Mouse (Mus musculus): ENCODE results near the gene Plcl2. TPM values are rescaled to one million over a fixed set of nuclear protein-coding genes. Genes with fewer than 3 reads are reported as not detected.
"Not testable (repeated sequence)": the region's sequence is repeated elsewhere in the genome, so short reads cannot be mapped to it uniquely, and the experiment has no call there.

Gene Plcl2
- polyA plus RNA-seq, 1 experiment: 11.4 TPM

GRCm38 (mm10) chr17:50522473-50523083 is 13.4 kb downstream of the Plcl2 start:
- 81% methylated on average over 5 of the region's 5 CpGs for WGBS
- Histone ChIP-seq H3K27ac (ENCODE audit: control insufficient read depth, insufficient read depth, low read length) (no peak overlapping the region), H3K36me3 (ENCODE audit: control insufficient read depth, insufficient read depth, low read length) (no peaks in the 10 kb centered on the region), H3K4me1 (replicated peaks; ENCODE audit: control insufficient read depth, insufficient read depth, low read length) (peaks cover 17% of the 10 kb centered on the region), H3K27me3 (ENCODE audit: control insufficient read depth, insufficient read depth, low read length) (no peaks in the 10 kb centered on the region), H3K4me3 (ENCODE audit: control insufficient read depth, insufficient read depth, low read length) (no peak overlapping the region)
- no peak for DNase-seq
- no peak for TF ChIP-seq POLR2A (IDR thresholded peaks at IDR 0.05; ENCODE audit: control insufficient read depth, extremely low read depth, insufficient read depth, low read length, poor library complexity)
- TF ChIP-seq CTCF (IDR thresholded peaks at IDR 0.05; ENCODE audit: borderline replicate concordance, control insufficient read depth, extremely low read depth, insufficient read depth, low read length, poor library complexity): no peak

- WGBS: 8% methylated on average over 6 of the region's 6 CpGs
- Histone ChIP-seq H3K4me1 (replicated peaks; ENCODE audit: control insufficient read depth, insufficient read depth, low read length) (peaks cover 15% of the 10 kb centered on the region), H3K27ac (ENCODE audit: control insufficient read depth, insufficient read depth, low read length) (no peak overlapping the region), H3K4me3 (ENCODE audit: control insufficient read depth, insufficient read depth, low read length) (no peak overlapping the region), H3K36me3 (ENCODE audit: control insufficient read depth, insufficient read depth, low read length) (no peaks in the 10 kb centered on the region), H3K27me3 (ENCODE audit: control insufficient read depth, insufficient read depth, low read length) (no peaks in the 10 kb centered on the region)
- TF ChIP-seq CTCF (IDR thresholded peaks at IDR 0.05; ENCODE audit: borderline replicate concordance, control insufficient read depth, extremely low read depth, insufficient read depth, low read length, poor library complexity): no peak
- no peak for TF ChIP-seq POLR2A (IDR thresholded peaks at IDR 0.05; ENCODE audit: control insufficient read depth, extremely low read depth, insufficient read depth, low read length, poor library complexity)
- peak; percentile 50 for DNase-seq
These were observed 15.8 kb downstream of the Plcl2 start for GRCm38 (mm10) chr17:50524970-50525369.

GRCm38 (mm10) chr17:50525821-50526220 is 16.6 kb downstream of the Plcl2 start:
- Histone ChIP-seq H3K36me3 (ENCODE audit: control insufficient read depth, insufficient read depth, low read length) (no peaks in the 10 kb centered on the region), H3K27ac (ENCODE audit: control insufficient read depth, insufficient read depth, low read length) (no peak overlapping the region), H3K27me3 (ENCODE audit: control insufficient read depth, insufficient read depth, low read length) (no peaks in the 10 kb centered on the region), H3K4me1 (replicated peaks; ENCODE audit: control insufficient read depth, insufficient read depth, low read length) (peaks cover 15% of the 10 kb centered on the region), H3K4me3 (ENCODE audit: control insufficient read depth, insufficient read depth, low read length) (no peak overlapping the region)
- 14% methylated on average over 2 of the region's 2 CpGs for WGBS
- no peak for TF ChIP-seq POLR2A (IDR thresholded peaks at IDR 0.05; ENCODE audit: control insufficient read depth, extremely low read depth, insufficient read depth, low read length, poor library complexity)
- DNase-seq: no peak

GRCm38 (mm10) chr17:50530089-50530488 is 20.9 kb downstream of the Plcl2 start:
- H3K4me3 ChIP-seq (ENCODE audit: control insufficient read depth, insufficient read depth, low read length): no peak overlapping the region
- H3K4me1 ChIP-seq (replicated peaks; ENCODE audit: control insufficient read depth, insufficient read depth, low read length): peaks cover 3% of the 10 kb centered on the region
- 80% methylated on average over 8 of the region's 8 CpGs for WGBS
- TF ChIP-seq POLR2A (IDR thresholded peaks at IDR 0.05; ENCODE audit: control insufficient read depth, extremely low read depth, insufficient read depth, low read length, poor library complexity): no peak
- TF ChIP-seq CTCF (IDR thresholded peaks at IDR 0.05; ENCODE audit: borderline replicate concordance, control insufficient read depth, extremely low read depth, insufficient read depth, low read length, poor library complexity): no peak
- no peak overlapping the region for H3K27ac ChIP-seq (ENCODE audit: control insufficient read depth, insufficient read depth, low read length)
- DNase-seq: no peak
- no peaks in the 10 kb centered on the region for H3K27me3 ChIP-seq (ENCODE audit: control insufficient read depth, insufficient read depth, low read length)
- H3K36me3 ChIP-seq (ENCODE audit: control insufficient read depth, insufficient read depth, low read length): no peaks in the 10 kb centered on the region

DNA sequence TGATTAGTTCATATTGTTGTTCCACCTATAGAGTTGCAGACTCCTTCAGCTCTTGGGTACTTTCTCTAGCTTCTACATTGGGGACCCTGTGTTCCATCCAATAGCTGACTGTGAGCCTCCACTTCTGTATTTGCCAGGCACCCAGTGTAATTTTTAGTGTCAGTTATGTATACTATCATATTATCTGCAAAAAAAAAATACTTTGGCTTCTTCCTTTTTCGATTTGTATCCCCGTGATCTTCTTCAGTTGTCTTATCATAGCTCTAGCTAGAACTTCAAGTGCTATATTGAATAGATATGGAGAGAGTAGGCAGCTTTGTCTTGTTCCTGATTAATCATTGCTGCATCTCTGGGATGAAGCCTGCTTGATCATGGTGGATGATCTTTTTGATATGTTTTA is 25.7 kb downstream of the Plcl2 start:
- not testable (repeated sequence) for H3K36me3 ChIP-seq (ENCODE audit: control insufficient read depth, insufficient read depth, low read length); H3K27me3 ChIP-seq (ENCODE audit: control insufficient read depth, insufficient read depth, low read length); H3K27ac ChIP-seq (ENCODE audit: control insufficient read depth, insufficient read depth, low read length); H3K4me3 ChIP-seq (ENCODE audit: control insufficient read depth, insufficient read depth, low read length); DNase-seq; H3K4me1 ChIP-seq (replicated peaks; ENCODE audit: control insufficient read depth, insufficient read depth, low read length)
- 88% methylated on average over 2 of the region's 2 CpGs for WGBS

- TF ChIP-seq POLR2A (IDR thresholded peaks at IDR 0.05; ENCODE audit: control insufficient read depth, extremely low read depth, insufficient read depth, low read length, poor library complexity) (no peak), CTCF (IDR thresholded peaks at IDR 0.05; ENCODE audit: borderline replicate concordance, control insufficient read depth, extremely low read depth, insufficient read depth, low read length, poor library complexity) (no peak)
- Histone ChIP-seq H3K36me3 (ENCODE audit: control insufficient read depth, insufficient read depth, low read length) (no peaks in the 10 kb centered on the region), H3K27ac (ENCODE audit: control insufficient read depth, insufficient read depth, low read length) (no peak overlapping the region), H3K27me3 (ENCODE audit: control insufficient read depth, insufficient read depth, low read length) (no peaks in the 10 kb centered on the region), H3K4me3 (ENCODE audit: control insufficient read depth, insufficient read depth, low read length) (no peak overlapping the region), H3K4me1 (replicated peaks; ENCODE audit: control insufficient read depth, insufficient read depth, low read length) (peaks cover 6% of the 10 kb centered on the region; the same call in 1 of the 2 replicates)
- WGBS: 78% methylated on average over 4 of the region's 4 CpGs
- no peak for DNase-seq
These were observed 27.4 kb downstream of the Plcl2 start for GRCm38 (mm10) chr17:50536409-50537194.
